Mouse (Mus musculus): ENCODE results near the gene Olfr1335. TPM values are rescaled to one million over a fixed set of nuclear protein-coding genes. Genes with fewer than 3 reads are reported as not detected.
"Not testable (repeated sequence)": the region's sequence is repeated elsewhere in the genome, so short reads cannot be mapped to it uniquely, and the experiment has no call there.

Olfr1335 gene
- polyA plus RNA-seq (2012): not detected in 2 replicates

GRCm38 (mm10) chr4:118809844-118810243 is at the start of gene Olfr1335:
Olfr1335 (minus strand) TSS chr4:118809944.
- no peaks in the 10 kb centered on the region for H3K27me3 ChIP-seq (ENCODE audit: control insufficient read depth)
- no peaks in the 10 kb centered on the region for H3K4me1 ChIP-seq (ENCODE audit: control insufficient read depth)
- TF ChIP-seq GATA1 (IDR thresholded peaks at IDR 0.05; ENCODE audit: low read length): no peak
- TF ChIP-seq TAL1 (IDR thresholded peaks at IDR 0.05; ENCODE audit: low read length): no peak
- H3K9me3 ChIP-seq (ENCODE audit: control insufficient read depth, low read length): no peaks in the 10 kb centered on the region
- H3K4me3 ChIP-seq (replicated peaks): no peak within 1 kb of the TSS
- no peaks in the 10 kb centered on the region for H3K36me3 ChIP-seq (ENCODE audit: control insufficient read depth)

GRCm38 (mm10) chr4:118836179-118836578 is 26.4 kb upstream of the Olfr1335 start, which contains the start of gene Olfr1333:
Olfr1333 (minus strand) TSS chr4:118836279.
- no peaks in the 10 kb centered on the region for H3K27me3 ChIP-seq (ENCODE audit: control insufficient read depth)
- H3K36me3 ChIP-seq (ENCODE audit: control insufficient read depth): no peaks in the 10 kb centered on the region
- no peaks in the 10 kb centered on the region for H3K4me1 ChIP-seq (ENCODE audit: control insufficient read depth)
- H3K4me3 ChIP-seq (replicated peaks): no peak within 1 kb of the TSS
- no peaks in the 10 kb centered on the region for H3K9me3 ChIP-seq (ENCODE audit: control insufficient read depth, low read length)
- TF ChIP-seq GATA1 (IDR thresholded peaks at IDR 0.05; ENCODE audit: low read length): no peak
- TF ChIP-seq TAL1 (IDR thresholded peaks at IDR 0.05; ENCODE audit: low read length): no peak

- TF ChIP-seq GATA1 (IDR thresholded peaks at IDR 0.05; ENCODE audit: low read length) (no peak), TAL1 (IDR thresholded peaks at IDR 0.05; ENCODE audit: low read length) (no peak)
Measured at GRCm38 (mm10) chr4:118818921-118819320, 9.2 kb upstream of the Olfr1335 start.

GRCm38 (mm10) chr4:118792796-118793195 is 16.9 kb downstream of the Olfr1335 start:
- not testable (repeated sequence) for H3K4me1 ChIP-seq (ENCODE audit: control insufficient read depth); H3K9me3 ChIP-seq (ENCODE audit: control insufficient read depth, low read length); H3K27me3 ChIP-seq (ENCODE audit: control insufficient read depth); H3K4me3 ChIP-seq (replicated peaks); H3K36me3 ChIP-seq (ENCODE audit: control insufficient read depth)

More at GRCm38 (mm10) chr4:118818921-118819320, 9.2 kb upstream of the Olfr1335 start:
- Histone ChIP-seq H3K4me1 (ENCODE audit: control insufficient read depth) (no peaks in the 10 kb centered on the region), H3K36me3 (ENCODE audit: control insufficient read depth) (no peaks in the 10 kb centered on the region), H3K9me3 (ENCODE audit: control insufficient read depth, low read length) (no peaks in the 10 kb centered on the region), H3K4me3 (replicated peaks) (no peak overlapping the region), H3K27me3 (ENCODE audit: control insufficient read depth) (no peaks in the 10 kb centered on the region)

GRCm38 (mm10) chr4:118782486-118782885 is 27.3 kb downstream of the Olfr1335 start, which contains the start of gene Olfr1337:
Olfr1337 (minus strand) TSS chr4:118782586.
- no peaks in the 10 kb centered on the region for H3K4me1 ChIP-seq (ENCODE audit: control insufficient read depth)

More at GRCm38 (mm10) chr4:118782486-118782885, 27.3 kb downstream of the Olfr1335 start, which contains the start of gene Olfr1337:
- no peaks in the 10 kb centered on the region for H3K9me3 ChIP-seq (ENCODE audit: control insufficient read depth, low read length)
- no peaks in the 10 kb centered on the region for H3K27me3 ChIP-seq (ENCODE audit: control insufficient read depth)
- no peak within 1 kb of the TSS for H3K4me3 ChIP-seq (replicated peaks)
- TF ChIP-seq TAL1 (IDR thresholded peaks at IDR 0.05; ENCODE audit: low read length) (no peak), GATA1 (IDR thresholded peaks at IDR 0.05; ENCODE audit: low read length) (no peak)
- H3K36me3 ChIP-seq (ENCODE audit: control insufficient read depth): no peaks in the 10 kb centered on the region

Other genes with a start within 250 kb of the Olfr1335 start
- 0.17 and 0.32 TPM in 2 replicates for gene Cfap57, start 189.2 kb downstream of the Olfr1335 start, polyA plus RNA-seq (2012)
- 0.83 and 1.8 TPM in 2 replicates for gene Ebna1bp2, start 189.1 kb downstream of the Olfr1335 start, polyA plus RNA-seq (2012)
- gene Olfr62, start 151.0 kb downstream of the Olfr1335 start, polyA plus RNA-seq (2012): not detected in 2 replicates
- not detected in 2 replicates for gene Olfr1342, start 117.2 kb downstream of the Olfr1335 start, polyA plus RNA-seq (2012)
- gene Olfr1341, start 106.4 kb downstream of the Olfr1335 start, polyA plus RNA-seq (2012): not detected in 2 replicates
- not detected in 2 replicates for gene Olfr1340, start 89.8 kb downstream of the Olfr1335 start, polyA plus RNA-seq (2012)
- not detected in 2 replicates for gene Olfr1339, start 77.8 kb downstream of the Olfr1335 start, polyA plus RNA-seq (2012)
- gene Olfr1338, start 51.2 kb downstream of the Olfr1335 start, polyA plus RNA-seq (2012): not detected in 2 replicates
- gene Olfr1337, start 27.4 kb downstream of the Olfr1335 start, polyA plus RNA-seq (2012): not detected in 2 replicates
- not detected in 2 replicates for gene Olfr1333, start 26.3 kb upstream of the Olfr1335 start, polyA plus RNA-seq (2012)
- gene Olfr1331, start 54.7 kb upstream of the Olfr1335 start, polyA plus RNA-seq (2012): not detected in 2 replicates
- not detected in 2 replicates for gene Olfr1330, start 78.7 kb upstream of the Olfr1335 start, polyA plus RNA-seq (2012)
- not detected in 2 replicates for gene Olfr1329, start 107.5 kb upstream of the Olfr1335 start, polyA plus RNA-seq (2012)
- gene Olfr1328, start 128.7 kb upstream of the Olfr1335 start, polyA plus RNA-seq (2012): 0.02 TPM in 1 of 2 replicates, not detected in the other
- not detected in 2 replicates for gene Lao1, start 151.6 kb upstream of the Olfr1335 start, polyA plus RNA-seq (2012)

Data from erythroblast, embryonic 14.5 days (primary cell).